Mouse (Mus musculus) CD4-positive, CD25-positive, alpha-beta regulatory T cell, adult 2 months (primary cell): ENCODE data around the gene Sub1.

Source experiments
- DNase-seq: peaks from one replicate; pipeline ENCODE4 v3.0.0-alpha.2; 2012; ENCODE audit warnings: low read depth, low spot score

The Sub1 gene

GRCm38 (mm10) chr15:11996883-11997282, at the start of gene Sub1:
TSS of gene Sub1 (minus strand) at chr15:11996983.
- DNase-seq, result no peak

DNA sequence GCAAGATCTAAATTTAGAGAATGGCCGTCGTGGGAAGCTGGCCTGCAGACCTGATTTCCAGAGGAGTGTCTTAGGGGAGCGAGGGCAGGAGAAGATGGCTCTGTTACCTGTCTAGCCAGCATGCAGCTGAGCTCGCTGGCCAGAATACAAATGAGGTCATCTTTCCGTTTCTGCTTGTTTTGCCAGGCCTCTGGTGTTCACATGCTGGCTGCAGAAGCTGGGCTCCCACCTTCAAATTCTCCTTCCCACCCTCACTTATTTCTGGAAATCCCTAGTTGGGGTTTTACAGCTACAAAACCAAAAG, 43.6 kb upstream of the Sub1 start:
- no peak for DNase-seq

- no peak for DNase-seq
Observed at GRCm38 (mm10) chr15:12039671-12040406, 43.1 kb upstream of the Sub1 start.

GRCm38 (mm10) chr15:12039256-12039655, 42.5 kb upstream of the Sub1 start:
- DNase-seq, result no peak

- peak; percentile 24 for DNase-seq
Observed at GRCm38 (mm10) chr15:12037866-12038625, 41.3 kb upstream of the Sub1 start.

DNA sequence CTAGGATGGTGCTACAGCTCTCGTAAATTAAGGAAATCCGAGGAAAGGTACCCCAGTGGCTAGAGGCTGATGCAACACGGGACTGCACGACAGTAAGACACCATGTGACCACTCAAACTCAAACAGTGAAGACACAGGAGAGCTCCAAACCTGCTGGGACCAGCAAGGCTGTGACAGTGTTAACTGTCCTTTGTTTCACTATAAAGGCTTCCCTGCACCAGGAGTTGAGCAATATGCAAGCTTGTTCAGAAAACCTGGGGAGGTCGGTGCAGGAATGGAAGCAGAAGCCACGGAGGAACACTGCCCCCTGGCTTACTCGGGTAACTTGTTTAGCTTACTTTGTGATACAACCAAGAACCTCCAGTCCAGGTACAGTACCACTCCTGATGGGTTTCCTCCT, 40.4 kb upstream of the Sub1 start:
- peak; percentile 72 for DNase-seq

DNA sequence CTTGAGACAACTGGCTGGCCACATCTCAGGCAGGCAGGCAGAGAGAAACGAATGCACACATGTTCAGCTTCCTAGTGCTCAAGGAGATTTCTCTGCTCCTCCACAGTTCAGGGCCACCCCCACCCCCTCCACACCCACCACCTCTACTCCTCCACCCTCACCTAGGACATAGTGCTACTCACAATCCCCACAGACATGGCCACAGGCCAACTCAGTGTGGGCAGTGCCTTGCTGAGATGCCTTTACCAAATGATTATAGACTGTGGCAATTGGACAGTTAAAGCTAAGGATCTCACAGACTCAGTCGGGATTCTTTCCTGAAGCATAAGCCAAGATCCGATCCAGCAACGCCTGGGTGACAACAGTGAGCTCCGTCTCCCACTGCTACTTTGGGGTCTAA, 39.9 kb upstream of the Sub1 start:
- no peak for DNase-seq

- DNase-seq, result no peak
Observed at GRCm38 (mm10) chr15:12034317-12034716, 37.5 kb upstream of the Sub1 start.

- DNase-seq, result no peak
Observed at GRCm38 (mm10) chr15:12033155-12033554, 36.4 kb upstream of the Sub1 start.

DNA sequence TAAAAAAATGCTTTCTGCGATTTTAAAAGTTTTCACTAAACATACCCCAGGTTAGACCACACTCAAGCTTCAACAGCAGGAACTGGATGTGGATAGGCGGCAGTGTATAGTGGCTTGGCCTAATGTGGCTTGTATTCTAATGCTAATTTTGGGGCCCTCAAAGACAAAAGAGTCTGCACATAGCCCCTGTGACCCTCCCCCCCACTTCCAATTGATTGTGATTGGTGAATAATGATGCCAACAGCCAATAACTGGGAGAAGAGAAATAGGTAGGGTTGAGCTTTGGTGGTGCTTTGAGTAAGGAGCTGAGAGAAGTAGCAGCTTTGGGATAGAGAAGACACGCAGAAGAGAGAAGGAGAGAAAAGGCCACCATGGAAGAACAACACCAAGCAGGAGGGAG, 35.7 kb upstream of the Sub1 start:
- no peak for DNase-seq

GRCm38 (mm10) chr15:12031861-12032260, 35.1 kb upstream of the Sub1 start:
- DNase-seq, result no peak

- DNase-seq, result peak; percentile 10
Observed at GRCm38 (mm10) chr15:12030221-12030620, 33.4 kb upstream of the Sub1 start.

GRCm38 (mm10) chr15:12027807-12028206, 31.0 kb upstream of the Sub1 start:
- no peak for DNase-seq

DNA sequence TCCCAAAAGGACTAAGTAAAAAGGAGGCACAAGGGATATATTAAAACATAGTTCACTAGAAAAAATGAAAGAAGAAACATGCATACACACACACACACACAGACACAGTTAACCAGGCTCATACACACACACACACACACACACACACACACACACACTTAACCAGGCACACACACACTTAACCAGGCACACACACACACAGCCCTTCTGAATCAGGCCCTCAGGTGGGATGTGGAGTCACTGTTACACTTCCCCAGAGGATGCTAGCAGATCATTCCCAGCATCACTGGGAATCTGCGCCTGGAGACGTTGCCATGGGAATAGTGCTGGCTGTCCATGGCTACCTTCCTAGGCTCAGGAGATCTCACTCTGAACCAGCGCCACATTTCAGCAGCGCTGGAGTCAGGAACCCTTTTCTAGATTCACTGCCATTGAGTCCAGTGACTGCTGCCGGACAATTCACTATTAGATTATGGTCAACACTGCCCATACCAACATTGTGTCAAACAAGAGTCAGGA, 30.2 kb upstream of the Sub1 start:
- no peak for DNase-seq

DNA sequence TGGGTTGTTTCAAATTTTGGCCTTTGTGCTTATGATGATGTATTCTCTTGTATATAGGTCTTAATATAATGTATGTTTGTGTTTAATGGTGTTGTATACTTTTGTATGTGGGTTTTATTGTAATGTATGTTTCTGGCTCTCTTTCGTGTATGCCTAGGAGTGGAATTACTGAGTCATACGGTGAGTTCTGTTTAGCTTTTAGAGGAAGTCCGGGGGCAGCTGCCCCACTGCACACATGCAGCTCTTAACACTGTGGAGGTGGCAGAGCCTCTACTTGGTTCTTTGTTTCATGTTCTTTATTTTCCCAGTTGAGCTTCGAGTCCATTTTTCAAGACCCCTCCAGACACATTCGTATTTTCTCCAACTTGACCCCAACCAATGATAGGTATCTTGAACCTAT, 29.2 kb upstream of the Sub1 start:
- DNase-seq, result peak; percentile 14

GRCm38 (mm10) chr15:12025341-12025740, 28.6 kb upstream of the Sub1 start:
- DNase-seq, result no peak

- no peak for DNase-seq
Observed at GRCm38 (mm10) chr15:12024791-12025268, 28.0 kb upstream of the Sub1 start.

- DNase-seq, result no peak
Observed at GRCm38 (mm10) chr15:12019443-12019842, 22.7 kb upstream of the Sub1 start.

DNA sequence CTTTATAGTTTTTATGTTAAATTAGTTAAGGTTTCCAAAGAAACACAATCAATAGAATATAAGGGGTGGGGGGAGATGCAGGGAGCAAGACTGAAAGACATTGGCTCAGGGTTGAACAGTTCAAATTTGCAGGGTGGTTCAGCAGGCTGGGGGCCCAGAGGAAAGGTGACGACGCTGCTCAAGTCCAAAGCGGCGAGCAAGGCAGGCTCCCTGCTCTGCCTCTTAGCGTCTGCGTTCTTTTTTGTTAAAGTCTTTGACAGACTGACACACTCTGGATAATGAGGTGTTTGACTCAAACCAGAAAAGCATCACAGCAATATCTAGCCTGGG, 21.6 kb upstream of the Sub1 start:
- DNase-seq, result no peak

GRCm38 (mm10) chr15:12017700-12018427, 21.1 kb upstream of the Sub1 start:
- DNase-seq, result no peak

DNA sequence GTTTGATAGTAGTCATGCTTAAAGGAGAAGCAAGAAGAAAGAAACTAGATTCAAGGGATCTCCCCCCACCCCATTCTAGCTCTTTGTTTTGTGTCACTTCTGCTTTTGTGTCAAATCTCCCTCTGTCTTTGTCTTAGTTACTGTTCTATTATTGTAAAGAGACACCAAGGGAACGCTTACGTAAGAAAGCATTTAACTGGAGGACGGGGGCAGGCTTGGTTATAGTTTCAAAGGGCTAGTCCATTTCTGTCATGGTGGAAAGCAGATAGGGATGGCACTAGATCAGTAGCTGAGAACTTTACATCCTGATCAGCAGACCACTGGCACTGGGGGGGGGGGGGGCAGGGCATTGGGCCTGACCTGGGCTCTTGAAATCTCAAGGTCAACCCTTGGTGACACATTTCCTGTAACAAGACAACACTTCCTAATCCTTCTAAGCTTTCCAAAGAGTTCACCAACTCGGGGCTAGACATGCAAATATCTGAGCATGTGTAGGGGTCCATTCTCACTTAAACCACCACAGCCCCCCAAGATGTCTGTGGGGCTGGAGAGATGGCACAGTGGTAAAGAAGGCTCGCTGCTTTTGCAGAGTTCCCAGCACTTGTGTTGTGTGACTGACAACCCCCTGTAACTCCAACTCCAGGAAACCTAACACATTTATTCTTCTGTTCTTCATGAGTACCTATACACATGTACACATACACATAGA, 17.6 kb upstream of the Sub1 start:
- DNase-seq, result no peak
